Mouse (Mus musculus): ENCODE measurements around the gene Ccdc50. TPM values are rescaled to one million over a fixed set of nuclear protein-coding genes. Genes with fewer than 3 reads are reported as not detected.

The Ccdc50 gene
- polyA plus RNA-seq, 1 experiment = 72.6 TPM

DNA sequence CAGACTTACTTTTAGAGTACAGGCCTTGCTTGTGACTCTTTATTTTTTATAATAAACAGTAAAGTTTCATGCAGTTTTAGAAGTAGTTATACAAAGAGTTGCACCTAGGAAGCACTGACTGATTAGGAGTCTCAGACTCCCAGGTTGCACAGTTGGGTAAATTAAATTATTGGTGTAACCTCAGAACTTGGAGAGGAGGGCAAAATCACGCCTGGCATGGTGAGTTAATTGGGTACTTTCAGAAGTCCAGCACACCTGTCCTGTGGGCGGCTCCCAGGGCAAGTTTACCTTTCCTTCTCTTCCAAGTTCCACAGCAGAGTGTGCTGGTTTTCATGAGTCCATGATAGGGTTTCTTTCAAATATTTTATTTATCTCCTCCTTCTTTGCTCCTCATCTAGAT lies 3.2 kb downstream of the Ccdc50 start:
- Histone ChIP-seq H3K4me1 (ENCODE audit: control insufficient read depth, insufficient read depth, low read length) (peaks cover 7% of the 10 kb centered on the region), H3K27ac (ENCODE audit: insufficient read depth, low read length) (no peak overlapping the region), H3K4me3 (ENCODE audit: insufficient read depth, low read length) (no peak overlapping the region)
- TF ChIP-seq POLR2A (IDR thresholded peaks at IDR 0.05; ENCODE audit: low read depth, low read length) = no peak
- no peak for TF ChIP-seq CTCF (IDR thresholded peaks at IDR 0.05; ENCODE audit: borderline replicate concordance, insufficient read depth, low read length)

GRCm38 (mm10) chr16:27395251-27396037 lies 6.8 kb downstream of the Ccdc50 start:
- H3K4me3 ChIP-seq (ENCODE audit: insufficient read depth, low read length) = no peak overlapping the region
- no peak for TF ChIP-seq CTCF (IDR thresholded peaks at IDR 0.05; ENCODE audit: borderline replicate concordance, insufficient read depth, low read length)
- TF ChIP-seq POLR2A (IDR thresholded peaks at IDR 0.05; ENCODE audit: low read depth, low read length) = no peak
- H3K27ac ChIP-seq (ENCODE audit: insufficient read depth, low read length) = no peak overlapping the region
- no peaks in the 10 kb centered on the region; the same call in 1 of the 2 replicates for H3K4me1 ChIP-seq (ENCODE audit: control insufficient read depth, insufficient read depth, low read length)

DNA sequence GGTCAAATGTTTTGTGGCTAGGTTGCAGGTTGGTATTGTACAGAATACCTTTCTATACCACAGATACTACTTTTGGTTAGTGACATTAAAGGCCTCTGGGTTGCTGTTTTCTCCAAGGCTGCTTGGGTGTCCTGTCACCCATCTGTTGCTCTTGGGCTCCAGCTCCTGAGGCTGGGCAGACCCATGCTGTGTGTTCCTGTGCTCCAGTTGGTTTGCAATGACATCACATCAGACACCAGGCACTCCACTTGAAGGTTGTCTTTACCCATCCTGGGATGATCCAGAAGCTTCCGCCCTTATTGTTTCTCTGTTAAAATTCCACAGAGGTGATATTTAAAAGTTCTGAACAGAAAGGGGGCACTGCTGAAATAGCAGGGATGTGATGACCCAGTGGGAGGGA lies 8.3 kb downstream of the Ccdc50 start:
- TF ChIP-seq POLR2A (IDR thresholded peaks at IDR 0.05; ENCODE audit: low read depth, low read length) = no peak
- no peak for TF ChIP-seq CTCF (IDR thresholded peaks at IDR 0.05; ENCODE audit: borderline replicate concordance, insufficient read depth, low read length)
- no peak overlapping the region for H3K4me3 ChIP-seq (ENCODE audit: insufficient read depth, low read length)
- H3K4me1 ChIP-seq (ENCODE audit: control insufficient read depth, insufficient read depth, low read length) = no peaks in the 10 kb centered on the region; the same call in 1 of the 2 replicates
- H3K27ac ChIP-seq (ENCODE audit: insufficient read depth, low read length) = 0 out of 2 replicates have a peak overlapping the region, but pooled peaks have one; percentile 4

- H3K4me3 ChIP-seq (ENCODE audit: insufficient read depth, low read length) = no peak overlapping the region
- no peaks in the 10 kb centered on the region; the same call in 1 of the 2 replicates for H3K4me1 ChIP-seq (ENCODE audit: control insufficient read depth, insufficient read depth, low read length)
- H3K27ac ChIP-seq (ENCODE audit: insufficient read depth, low read length) = no peak overlapping the region
- no peak for TF ChIP-seq POLR2A (IDR thresholded peaks at IDR 0.05; ENCODE audit: low read depth, low read length)
- TF ChIP-seq CTCF (IDR thresholded peaks at IDR 0.05; ENCODE audit: borderline replicate concordance, insufficient read depth, low read length) = no peak
These were observed 10.5 kb downstream of the Ccdc50 start for GRCm38 (mm10) chr16:27399026-27399718.

- Histone ChIP-seq H3K4me3 (ENCODE audit: insufficient read depth, low read length) (no peak overlapping the region), H3K4me1 (ENCODE audit: control insufficient read depth, insufficient read depth, low read length) (no peaks in the 10 kb centered on the region; the same call in 1 of the 2 replicates), H3K27ac (ENCODE audit: insufficient read depth, low read length) (no peak overlapping the region)
- no peak for TF ChIP-seq POLR2A (IDR thresholded peaks at IDR 0.05; ENCODE audit: low read depth, low read length)
- no peak for TF ChIP-seq CTCF (IDR thresholded peaks at IDR 0.05; ENCODE audit: borderline replicate concordance, insufficient read depth, low read length)
These were observed 11.1 kb downstream of the Ccdc50 start for GRCm38 (mm10) chr16:27399719-27400253.

GRCm38 (mm10) chr16:27401579-27401978 lies 12.9 kb downstream of the Ccdc50 start:
- H3K27ac ChIP-seq (ENCODE audit: insufficient read depth, low read length) = peak overlapping the region; percentile 43; the same call in 1 of the 2 replicates
- H3K4me3 ChIP-seq (ENCODE audit: insufficient read depth, low read length) = no peak overlapping the region
- no peaks in the 10 kb centered on the region; the same call in 1 of the 2 replicates for H3K4me1 ChIP-seq (ENCODE audit: control insufficient read depth, insufficient read depth, low read length)
- TF ChIP-seq CTCF (IDR thresholded peaks at IDR 0.05; ENCODE audit: borderline replicate concordance, insufficient read depth, low read length) = no peak
- no peak for TF ChIP-seq POLR2A (IDR thresholded peaks at IDR 0.05; ENCODE audit: low read depth, low read length)

DNA sequence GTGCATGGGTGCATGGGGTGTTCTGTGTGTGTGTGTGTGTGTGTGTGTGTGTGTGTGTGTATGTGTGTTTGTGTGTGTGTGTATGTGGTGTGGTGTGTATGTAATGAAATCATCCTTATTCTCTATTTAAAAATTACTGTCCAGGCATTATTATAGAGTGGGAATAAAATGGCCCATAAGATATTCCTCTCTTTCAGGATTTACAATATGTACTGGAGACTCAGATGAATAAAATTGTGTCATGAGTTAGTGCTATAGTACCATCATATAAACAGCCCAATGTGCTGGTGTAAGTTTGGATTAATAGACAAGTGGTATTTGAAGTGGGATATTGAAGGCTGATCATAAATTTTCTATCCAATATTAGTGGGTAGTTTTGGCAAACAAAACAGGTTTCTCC lies 15.4 kb downstream of the Ccdc50 start:
- Histone ChIP-seq H3K27ac (ENCODE audit: insufficient read depth, low read length) (no peak overlapping the region), H3K4me1 (ENCODE audit: control insufficient read depth, insufficient read depth, low read length) (no peaks in the 10 kb centered on the region), H3K4me3 (ENCODE audit: insufficient read depth, low read length) (no peak overlapping the region)
- TF ChIP-seq POLR2A (IDR thresholded peaks at IDR 0.05; ENCODE audit: low read depth, low read length) (no peak), CTCF (IDR thresholded peaks at IDR 0.05; ENCODE audit: borderline replicate concordance, insufficient read depth, low read length) (no peak)

GRCm38 (mm10) chr16:27416937-27417584 lies 28.4 kb downstream of the Ccdc50 start:
- TF ChIP-seq CTCF (IDR thresholded peaks at IDR 0.05; ENCODE audit: borderline replicate concordance, insufficient read depth, low read length) = no peak
- no peak for TF ChIP-seq POLR2A (IDR thresholded peaks at IDR 0.05; ENCODE audit: low read depth, low read length)
- Histone ChIP-seq H3K4me3 (ENCODE audit: insufficient read depth, low read length) (no peak overlapping the region), H3K27ac (ENCODE audit: insufficient read depth, low read length) (no peak overlapping the region), H3K4me1 (ENCODE audit: control insufficient read depth, insufficient read depth, low read length) (no peaks in the 10 kb centered on the region)

GRCm38 (mm10) chr16:27417632-27418031 lies 29.0 kb downstream of the Ccdc50 start:
- H3K4me1 ChIP-seq (ENCODE audit: control insufficient read depth, insufficient read depth, low read length) = no peaks in the 10 kb centered on the region
- no peak overlapping the region for H3K27ac ChIP-seq (ENCODE audit: insufficient read depth, low read length)
- no peak for TF ChIP-seq POLR2A (IDR thresholded peaks at IDR 0.05; ENCODE audit: low read depth, low read length)
- no peak for TF ChIP-seq CTCF (IDR thresholded peaks at IDR 0.05; ENCODE audit: borderline replicate concordance, insufficient read depth, low read length)
- H3K4me3 ChIP-seq (ENCODE audit: insufficient read depth, low read length) = no peak overlapping the region
